Mouse (Mus musculus) heart, embryonic 16.5 days (tissue): ENCODE results near the gene Gm12695. TPM values are rescaled to one million over a fixed set of nuclear protein-coding genes. Genes with fewer than 3 reads are reported as not detected.
A peak's percentile ranks its signal among the peaks of the same experiment; 100 is the strongest.

ENCODE experiments used
- ATAC-seq: fragments of 200-750 bp; cut with Nextera tagmentation; replicated peaks from 2 replicates; pipeline ENCODE4 v1.8.0; 2017; ENCODE audit warnings: moderate number of reproducible peaks; ENCODE audit not compliant: insufficient read depth, low FRiP score; ENCODE audit errors: extremely low read depth
- H3K27ac ChIP-seq: fragments of 300-500 bp; sonication (generic); 2 replicates; pipeline ENCODE4 v1.5.1; 2014; ENCODE audit warnings: mild to moderate bottlenecking, low read length, control low read depth, moderate library complexity
- H3K27me3 ChIP-seq: fragments of 300-500 bp; sonication (generic); 2 replicates; pipeline ENCODE4 v1.6.1; 2014; ENCODE audit warnings: low read length, mixed read lengths; ENCODE audit not compliant: control insufficient read depth, insufficient read depth
- H3K36me3 ChIP-seq: fragments of 300-500 bp; sonication (generic); 2 replicates; pipeline ENCODE4 v1.6.1; 2014; ENCODE audit not compliant: control insufficient read depth, insufficient read depth
- H3K4me1 ChIP-seq: fragments of 300-500 bp; sonication (generic); 2 replicates; pipeline ENCODE4 v1.6.1; 2014; ENCODE audit warnings: low read length, mixed read lengths; ENCODE audit not compliant: control insufficient read depth, insufficient read depth
- H3K4me2 ChIP-seq: fragments of 300-500 bp; sonication (generic); 2 replicates; pipeline ENCODE4 v1.6.1; 2014; ENCODE audit warnings: low read depth, mild to moderate bottlenecking, control low read depth, low read length
- H3K4me3 ChIP-seq: fragments of 300-500 bp; sonication (generic); 2 replicates; pipeline ENCODE4 v1.5.1; 2014; ENCODE audit warnings: mild to moderate bottlenecking, control low read depth, low read length
- H3K9ac ChIP-seq: fragments of 300-500 bp; sonication (generic); 2 replicates; pipeline ENCODE4 v1.6.1; 2014; ENCODE audit warnings: low read length, control low read depth
- H3K9me3 ChIP-seq: fragments of 300-500 bp; sonication (generic); replicated peaks from 2 replicates; pipeline ENCODE4 v1.6.1; 2016; ENCODE audit warnings: low read length; ENCODE audit not compliant: control insufficient read depth
- WGBS: fragments of 180-500 bp; shearing (Covaris S2); extraction: QIAGEN DNeasy Blood & Tissue Kit; methylation state at CpG from one replicate; pipeline ENCODE4 v1.1.7; 2014; 5-methylcytosine and 5-hydroxymethylcytosine counted together
- polyA plus RNA-seq: library from polyadenylated mRNA; unstranded; fragments of >200 nt; fragmentation: Nextera tagmentation; extraction: Ambion mirVana; gene quantifications from 2 replicates; pipeline ENCODE4 v1.2.1, GENCODE M21; 2015

The Gm12695 gene
- polyA plus RNA-seq, 1 experiment from 2014 or later = 0.17 TPM

GRCm38 (mm10) chr4:96718977-96719966 lies 65.7 kb downstream of the Gm12695 start:
- Histone ChIP-seq H3K4me2 (no peak overlapping the region), H3K27me3 (no peaks in the 10 kb centered on the region), H3K9ac (no peak overlapping the region), H3K36me3 (no peaks in the 10 kb centered on the region), H3K4me3 (no peak overlapping the region), H3K4me1 (no peaks in the 10 kb centered on the region), H3K27ac (no peak overlapping the region), H3K9me3 (no peaks in the 10 kb centered on the region)
- WGBS = 59% methylated on average over 4 of the region's 4 CpGs
- ATAC-seq = no peak

- no peaks in the 10 kb centered on the region for H3K9me3 ChIP-seq
- no peaks in the 10 kb centered on the region for H3K4me1 ChIP-seq
- H3K4me2 ChIP-seq = no peak overlapping the region
- no peaks in the 10 kb centered on the region for H3K36me3 ChIP-seq
- H3K9ac ChIP-seq = no peak overlapping the region
- no peaks in the 10 kb centered on the region for H3K27me3 ChIP-seq
- ATAC-seq = no peak
- no peak overlapping the region for H3K4me3 ChIP-seq
- H3K27ac ChIP-seq = no peak overlapping the region
These were observed 66.5 kb downstream of the Gm12695 start for GRCm38 (mm10) chr4:96718503-96718902.

- Histone ChIP-seq H3K9me3 (no peaks in the 10 kb centered on the region), H3K4me1 (no peaks in the 10 kb centered on the region), H3K36me3 (no peaks in the 10 kb centered on the region), H3K9ac (no peak overlapping the region), H3K4me2 (no peak overlapping the region), H3K27me3 (no peaks in the 10 kb centered on the region), H3K4me3 (no peak overlapping the region), H3K27ac (no peak overlapping the region)
- WGBS = 57% methylated on average over 2 of the region's 2 CpGs
- no peak for ATAC-seq
These were observed 79.6 kb downstream of the Gm12695 start for GRCm38 (mm10) chr4:96705281-96705951.

GRCm38 (mm10) chr4:96698218-96698561 lies 86.8 kb downstream of the Gm12695 start:
- H3K9ac ChIP-seq = no peak overlapping the region
- H3K36me3 ChIP-seq = no peaks in the 10 kb centered on the region
- H3K4me2 ChIP-seq = no peak overlapping the region
- no peak overlapping the region for H3K27ac ChIP-seq
- no peaks in the 10 kb centered on the region for H3K9me3 ChIP-seq
- no peaks in the 10 kb centered on the region for H3K4me1 ChIP-seq
- no peak for ATAC-seq
- H3K4me3 ChIP-seq = no peak overlapping the region
- 47% methylated on average over 5 of the region's 5 CpGs for WGBS
- H3K27me3 ChIP-seq = no peaks in the 10 kb centered on the region

GRCm38 (mm10) chr4:96697511-96698217 lies 87.3 kb downstream of the Gm12695 start:
- WGBS = 76% methylated on average over 15 of the region's 15 CpGs
- Histone ChIP-seq H3K4me1 (no peaks in the 10 kb centered on the region), H3K9ac (no peak overlapping the region), H3K27ac (no peak overlapping the region), H3K9me3 (no peaks in the 10 kb centered on the region), H3K4me2 (no peak overlapping the region), H3K36me3 (no peaks in the 10 kb centered on the region), H3K4me3 (no peak overlapping the region), H3K27me3 (no peaks in the 10 kb centered on the region)
- no peak for ATAC-seq

GRCm38 (mm10) chr4:96696614-96697360 lies 88.2 kb downstream of the Gm12695 start:
- H3K27ac ChIP-seq = no peak overlapping the region
- peak overlapping the region; percentile 32; the same call in 1 of the 2 replicates for H3K4me2 ChIP-seq
- H3K27me3 ChIP-seq = no peaks in the 10 kb centered on the region
- no peaks in the 10 kb centered on the region for H3K4me1 ChIP-seq
- no peaks in the 10 kb centered on the region for H3K36me3 ChIP-seq
- H3K4me3 ChIP-seq = no peak overlapping the region
- H3K9me3 ChIP-seq = no peaks in the 10 kb centered on the region
- no peak; the same call in 1 of the 2 replicates for ATAC-seq
- H3K9ac ChIP-seq = no peak overlapping the region
- WGBS = 31% methylated on average over 13 of the region's 13 CpGs

- WGBS = 58% methylated on average over 2 of the region's 2 CpGs
These were observed 97.6 kb downstream of the Gm12695 start for GRCm38 (mm10) chr4:96687358-96687803.

GRCm38 (mm10) chr4:96683474-96683873 lies 101.5 kb downstream of the Gm12695 start:
- Histone ChIP-seq H3K4me2 (no peak overlapping the region), H3K27me3 (no peaks in the 10 kb centered on the region), H3K36me3 (no peaks in the 10 kb centered on the region), H3K4me3 (no peak overlapping the region), H3K4me1 (no peaks in the 10 kb centered on the region), H3K9ac (no peak overlapping the region), H3K27ac (no peak overlapping the region), H3K9me3 (no peaks in the 10 kb centered on the region)
- 39% methylated on average over 2 of the region's 2 CpGs for whole genome bisulfite sequencing
- ATAC-seq = no peak

More at GRCm38 (mm10) chr4:96687358-96687803, 97.6 kb downstream of the Gm12695 start:
- no peak for ATAC-seq
- no peaks in the 10 kb centered on the region for H3K4me1 ChIP-seq
- no peaks in the 10 kb centered on the region for H3K9me3 ChIP-seq
- no peak overlapping the region for H3K9ac ChIP-seq
- no peaks in the 10 kb centered on the region for H3K36me3 ChIP-seq
- no peak overlapping the region for H3K4me3 ChIP-seq
- H3K27ac ChIP-seq = no peak overlapping the region
- H3K4me2 ChIP-seq = no peak overlapping the region
- no peaks in the 10 kb centered on the region for H3K27me3 ChIP-seq
